Mouse (Mus musculus): Measurements from ENCODE around the gene Cuedc2.

Cuedc2 gene

DNA sequence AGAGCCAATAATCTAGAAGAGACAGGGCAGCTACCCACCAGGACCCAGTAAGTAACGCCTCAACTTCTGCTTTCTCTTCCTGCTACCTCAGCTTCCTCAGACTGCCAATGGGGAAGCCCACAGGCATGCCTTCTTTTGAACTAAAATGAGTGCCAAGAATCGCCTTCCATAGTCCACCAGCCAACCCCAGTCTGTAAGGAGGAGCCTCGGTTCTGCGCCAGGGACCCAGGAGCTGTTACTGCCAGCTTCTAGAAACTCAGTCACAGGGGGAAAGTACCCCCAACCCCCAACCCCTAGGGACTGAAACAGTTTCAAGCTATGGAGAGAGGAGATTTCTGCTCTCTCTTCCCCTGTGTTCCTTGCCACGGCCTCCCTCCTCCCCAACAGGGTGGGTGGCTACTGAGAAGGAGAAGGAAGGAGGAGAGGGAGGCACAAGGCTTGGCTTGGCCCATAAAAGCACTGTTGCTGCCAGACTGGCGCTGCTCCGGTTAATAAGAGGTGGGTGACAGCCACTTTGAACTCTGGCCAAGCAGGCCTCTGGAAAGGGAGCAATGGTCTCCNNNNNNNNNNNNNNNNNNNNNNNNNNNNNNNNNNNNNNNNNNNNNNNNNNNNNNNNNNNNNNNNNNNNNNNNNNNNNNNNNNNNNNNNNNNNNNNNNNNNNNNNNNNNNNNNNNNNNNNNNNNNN is 927 bp upstream of the Cuedc2 start:
- in situ Hi-C loops (cut with MboI; ENCODE audit: low sequenced_read_pairs) = no loop called here

- in situ Hi-C loops (cut with MboI; ENCODE audit: low sequenced_read_pairs) = no loop called here
Observed at GRCm38 (mm10) chr19:46338942-46339286, 412 bp upstream of the Cuedc2 start.

DNA sequence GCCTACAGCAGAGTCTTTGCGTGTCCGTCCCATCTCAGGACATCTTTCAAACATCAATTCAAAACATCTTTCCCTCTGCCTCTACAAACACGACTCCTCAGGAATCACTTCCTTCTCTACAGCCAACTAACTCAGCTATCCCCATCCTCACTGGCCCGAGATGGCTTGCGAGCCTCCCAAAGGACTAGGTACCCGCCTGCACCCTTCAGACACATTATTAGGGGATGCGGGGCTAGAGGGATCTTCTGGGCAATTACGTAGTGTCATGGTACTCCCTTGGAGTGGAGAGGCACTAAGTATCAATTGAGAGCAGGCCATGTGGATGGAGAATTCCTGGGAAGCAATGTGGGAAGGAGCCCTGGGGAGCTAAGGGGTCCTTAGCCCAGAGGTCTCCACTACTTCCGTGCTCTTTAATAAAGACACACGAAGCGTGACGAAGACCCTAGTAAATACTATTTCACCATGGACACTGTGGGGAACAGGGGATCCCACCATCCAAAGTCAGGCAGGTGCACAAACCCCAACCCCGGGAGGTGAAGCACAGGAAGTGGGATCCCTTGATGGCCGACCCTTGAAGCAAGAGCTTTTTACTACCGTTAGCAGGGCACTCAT is 677 bp downstream of the Cuedc2 start:
- in situ Hi-C loops (cut with MboI; ENCODE audit: low sequenced_read_pairs) = no loop called here

DNA sequence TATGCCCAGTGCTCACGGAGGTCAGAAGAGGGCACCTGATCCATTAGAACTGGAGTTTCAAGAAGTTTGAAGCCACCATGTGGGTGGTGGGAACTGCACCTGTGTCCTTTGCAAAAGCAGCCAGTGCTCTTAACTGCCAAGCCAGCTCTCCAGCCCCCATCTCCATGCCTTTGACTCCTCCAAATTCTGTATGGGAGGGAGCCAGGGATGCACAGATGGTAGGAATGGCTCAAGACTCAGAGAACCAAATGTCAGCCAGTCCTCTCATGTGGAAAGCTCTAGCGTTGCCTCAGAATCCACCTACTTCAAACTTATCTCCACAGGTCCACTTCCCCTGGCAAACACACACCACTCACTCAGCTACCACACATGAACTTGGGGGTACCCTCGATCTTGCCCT is 4.6 kb downstream of the Cuedc2 start:
- in situ Hi-C loops (cut with MboI; ENCODE audit: low sequenced_read_pairs) = no loop called here

DNA sequence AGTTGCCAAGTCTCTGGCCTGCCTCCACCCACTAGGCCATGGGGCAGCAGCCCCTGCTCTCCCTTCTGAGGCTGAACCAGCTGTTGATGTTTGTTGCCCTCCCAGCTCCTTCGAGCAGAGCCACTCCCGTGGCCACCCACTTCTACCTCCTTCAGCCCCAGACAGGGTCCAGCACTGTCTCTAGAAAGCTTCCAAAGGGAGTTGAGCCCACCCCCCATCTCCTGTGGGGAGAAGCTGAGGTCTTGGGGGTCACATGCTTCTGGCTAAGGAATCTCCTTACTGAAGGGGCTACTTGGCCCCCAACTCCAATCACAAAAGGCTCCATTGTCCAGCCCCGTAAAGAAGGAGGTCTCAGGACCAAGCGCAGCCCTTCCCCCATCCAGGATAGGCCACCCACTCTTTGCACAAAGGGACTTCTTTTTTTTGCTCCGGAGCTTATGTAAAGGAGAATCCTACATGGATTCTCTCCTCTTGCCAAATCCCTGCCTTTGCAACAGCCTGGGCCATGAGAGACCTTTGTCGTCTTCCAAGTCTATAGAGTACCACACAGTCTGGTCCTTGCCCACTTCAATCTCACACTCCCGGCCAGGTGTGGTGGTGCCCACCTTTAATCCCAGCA is 5.7 kb downstream of the Cuedc2 start:
- in situ Hi-C loops (cut with MboI; ENCODE audit: low sequenced_read_pairs) = no loop called here

GRCm38 (mm10) chr19:46331936-46332335 is 6.6 kb downstream of the Cuedc2 start:
- in situ Hi-C loops (cut with MboI; ENCODE audit: low sequenced_read_pairs) = no loop called here

DNA sequence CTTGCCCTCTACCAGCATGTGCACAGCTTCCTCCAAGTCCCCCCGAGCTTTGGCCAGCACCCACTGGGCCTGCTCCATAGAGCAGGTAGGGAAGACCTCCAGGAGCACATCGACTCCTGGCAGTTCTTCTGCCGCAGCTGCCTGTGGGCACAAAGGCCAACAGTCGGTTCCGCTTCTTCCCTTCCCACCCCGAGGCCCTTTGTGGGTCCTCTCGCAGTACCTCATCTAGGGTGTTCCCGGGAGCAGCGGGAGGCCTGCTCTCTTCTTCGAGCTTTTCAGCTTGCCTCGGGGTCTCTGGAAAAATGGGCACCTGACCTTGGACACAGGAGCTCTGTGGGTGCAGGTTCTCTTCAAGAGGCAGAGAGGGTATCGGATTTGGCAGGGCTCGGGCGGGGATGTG is 7.2 kb downstream of the Cuedc2 start:
- in situ Hi-C loops (cut with MboI; ENCODE audit: low sequenced_read_pairs) = no loop called here

GRCm38 (mm10) chr19:46330696-46331095 is 7.8 kb downstream of the Cuedc2 start:
- in situ Hi-C loops (cut with MboI; ENCODE audit: low sequenced_read_pairs) = no loop called here

GRCm38 (mm10) chr19:46329951-46330350 is 8.6 kb downstream of the Cuedc2 start:
- in situ Hi-C loops (cut with MboI; ENCODE audit: low sequenced_read_pairs) = no loop called here

DNA sequence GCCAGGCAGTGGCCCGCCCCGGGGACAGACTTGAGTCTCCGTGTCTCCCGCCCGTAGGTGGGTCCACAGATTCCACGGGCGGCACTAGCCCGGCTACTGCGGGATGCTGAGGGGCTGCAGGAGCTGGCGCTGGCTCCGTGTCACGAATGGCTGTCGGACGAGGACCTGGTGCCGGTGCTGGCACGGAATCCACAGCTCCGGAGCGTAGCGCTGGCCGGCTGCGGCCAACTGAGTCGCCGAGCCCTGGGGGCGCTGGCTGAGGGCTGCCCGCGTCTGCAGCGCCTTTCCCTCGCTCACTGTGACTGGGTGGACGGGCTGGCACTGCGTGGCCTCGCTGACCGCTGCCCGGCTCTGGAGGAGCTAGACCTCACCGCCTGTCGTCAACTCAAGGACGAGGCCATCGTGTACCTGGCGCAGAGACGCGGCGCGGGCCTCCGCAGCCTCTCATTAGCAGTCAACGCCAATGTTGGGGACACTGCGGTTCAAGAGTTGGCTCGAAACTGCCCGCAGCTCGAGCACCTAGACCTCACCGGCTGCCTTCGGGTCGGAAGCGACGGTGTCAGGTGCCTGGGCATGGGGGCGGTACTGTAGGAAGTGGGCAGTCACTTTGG is 9.4 kb downstream of the Cuedc2 start:
- in situ Hi-C loops (cut with MboI; ENCODE audit: low sequenced_read_pairs) = no loop called here

DNA sequence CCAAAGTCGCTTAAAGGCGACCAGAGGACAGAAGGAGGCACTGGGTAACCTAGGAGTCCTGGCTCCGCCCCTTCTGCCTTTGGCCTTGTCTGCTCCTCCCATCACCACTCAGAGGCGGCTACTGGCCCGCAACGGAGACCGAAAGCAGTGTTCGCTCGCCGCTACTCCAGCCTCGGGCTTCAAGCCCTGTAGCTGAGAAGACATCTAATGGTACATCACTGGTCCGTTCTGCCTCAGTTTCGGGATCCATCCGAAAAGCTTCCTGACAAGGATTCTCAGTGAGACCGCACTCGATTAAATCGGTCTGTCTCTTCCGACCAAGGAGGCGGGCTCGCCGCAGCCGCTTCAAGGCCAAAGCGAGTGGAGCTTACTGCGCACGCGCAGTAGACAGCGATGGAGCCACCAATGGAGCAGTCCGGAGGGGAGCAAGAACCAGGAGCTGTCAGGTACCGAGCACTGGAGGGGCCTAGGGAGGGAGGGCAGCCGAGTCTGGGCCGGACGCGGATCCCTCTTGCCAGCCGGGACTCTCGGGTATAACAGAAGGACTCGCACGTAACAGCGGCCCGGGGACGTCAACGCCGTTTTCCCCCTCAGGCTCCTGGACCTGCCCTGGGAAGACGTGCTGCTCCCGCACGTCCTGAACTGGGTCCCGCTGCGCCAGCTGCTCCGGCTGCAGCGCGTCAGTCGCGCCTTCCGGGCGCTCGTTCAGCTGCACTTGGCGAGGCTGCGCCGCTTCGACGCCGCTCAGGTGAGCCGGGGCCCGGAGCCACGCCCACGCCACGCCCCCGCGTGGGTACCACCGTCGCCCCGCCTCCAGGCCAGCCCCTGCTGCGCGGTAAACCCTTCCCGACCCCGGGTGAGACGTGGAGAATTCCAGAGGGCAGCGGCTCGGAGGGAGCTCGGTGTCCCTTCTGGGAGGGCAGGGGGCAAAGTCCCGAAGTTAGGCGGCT is 10.1 kb downstream of the Cuedc2 start, which contains the start of gene Fbxl15:
Gene Fbxl15 (plus strand): TSS at position 104 of the 950 bp plus-strand sequence.
- in situ Hi-C loops (cut with MboI; ENCODE audit: low sequenced_read_pairs) = no loop called here

- in situ Hi-C loops (cut with MboI; ENCODE audit: low sequenced_read_pairs) = no loop called here
Observed at GRCm38 (mm10) chr19:46327531-46328064, 10.9 kb downstream of the Cuedc2 start.

GRCm38 (mm10) chr19:46326756-46327305 is 11.7 kb downstream of the Cuedc2 start, which contains the start of gene Psd:
Gene Psd, minus strand, starts transcription at chr19:46327156.
- in situ Hi-C loops (cut with MboI; ENCODE audit: low sequenced_read_pairs) = no loop called here

DNA sequence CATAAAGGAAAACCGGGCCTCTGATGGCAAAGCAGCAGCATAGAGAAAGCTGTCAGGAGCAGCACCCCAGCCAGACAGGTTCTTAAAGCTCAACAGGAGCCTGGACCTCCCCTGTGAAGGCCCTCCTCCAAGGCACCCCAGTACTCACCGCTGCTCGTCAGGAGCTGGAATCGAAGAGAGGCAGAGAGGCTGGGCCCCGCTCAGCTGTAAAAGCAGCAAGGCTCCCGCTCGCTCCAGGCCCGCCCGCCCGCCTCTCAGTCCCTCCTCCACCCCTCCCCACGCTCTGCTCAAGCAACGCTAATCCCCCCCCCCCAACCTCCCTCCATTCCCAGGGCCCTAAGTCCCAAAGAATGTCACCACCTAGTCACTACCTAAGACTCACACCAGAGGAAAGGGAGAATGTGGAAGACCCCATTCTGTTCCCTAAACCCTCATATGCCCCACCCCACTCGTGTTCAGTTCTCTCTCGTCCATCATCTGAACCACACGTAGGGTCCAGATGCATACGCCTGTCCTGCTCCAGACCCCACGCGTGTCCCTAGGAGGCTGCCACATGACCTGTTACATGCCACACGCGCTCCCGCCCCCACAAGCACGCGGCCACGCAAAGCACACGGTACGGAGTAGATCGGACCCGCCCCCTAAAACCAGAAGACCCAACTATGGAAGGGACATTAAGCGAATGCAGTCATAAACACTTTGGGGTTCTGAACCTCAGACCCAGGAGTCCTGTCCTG is 12.3 kb downstream of the Cuedc2 start:
- in situ Hi-C loops (cut with MboI; ENCODE audit: low sequenced_read_pairs) = no loop called here

DNA sequence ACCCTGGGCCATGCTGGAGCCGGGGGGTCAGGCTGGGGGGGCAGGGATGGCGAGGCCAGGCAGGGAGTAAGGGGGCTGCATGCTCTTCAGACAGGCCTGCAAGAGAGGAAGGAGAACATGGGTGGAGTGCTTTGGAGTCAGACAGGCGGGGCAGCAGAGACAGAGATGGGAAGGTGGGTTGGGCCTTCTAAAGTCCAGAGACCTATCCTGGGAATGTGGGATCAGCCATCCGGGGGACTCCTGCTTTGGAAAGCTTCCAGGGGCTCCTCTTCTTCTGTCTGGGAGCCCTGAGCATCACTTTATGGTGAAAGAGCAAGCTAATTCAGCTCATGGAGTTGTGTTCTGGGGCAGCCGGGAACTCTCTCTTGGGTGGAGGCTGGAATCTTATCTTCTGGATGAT is 13.6 kb downstream of the Cuedc2 start:
- in situ Hi-C loops (cut with MboI; ENCODE audit: low sequenced_read_pairs) = no loop called here

- in situ Hi-C loops (cut with MboI; ENCODE audit: low sequenced_read_pairs) = no loop called here
Observed at GRCm38 (mm10) chr19:46324366-46324765, 14.1 kb downstream of the Cuedc2 start.

DNA sequence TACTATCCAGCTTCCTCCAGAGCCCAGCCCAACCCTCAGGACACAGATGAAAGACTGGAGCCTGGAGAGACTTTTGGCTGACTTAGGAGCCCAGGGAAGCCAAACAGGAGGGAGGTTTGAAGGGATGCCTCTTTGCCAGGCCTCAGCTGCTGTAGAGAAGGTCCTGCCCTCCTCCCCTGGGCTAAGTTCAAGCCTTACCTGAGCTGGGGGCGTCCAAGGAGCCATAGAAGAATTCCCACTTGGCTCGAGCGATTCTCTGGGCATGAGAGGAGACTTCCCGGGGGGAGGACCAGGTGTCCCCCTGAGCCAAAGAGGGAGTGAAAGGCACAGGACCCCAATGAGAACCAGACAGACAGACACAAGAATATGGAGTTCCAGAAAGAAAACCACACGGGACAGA is 14.8 kb downstream of the Cuedc2 start:
- in situ Hi-C loops (cut with MboI; ENCODE audit: low sequenced_read_pairs) = no loop called here

DNA sequence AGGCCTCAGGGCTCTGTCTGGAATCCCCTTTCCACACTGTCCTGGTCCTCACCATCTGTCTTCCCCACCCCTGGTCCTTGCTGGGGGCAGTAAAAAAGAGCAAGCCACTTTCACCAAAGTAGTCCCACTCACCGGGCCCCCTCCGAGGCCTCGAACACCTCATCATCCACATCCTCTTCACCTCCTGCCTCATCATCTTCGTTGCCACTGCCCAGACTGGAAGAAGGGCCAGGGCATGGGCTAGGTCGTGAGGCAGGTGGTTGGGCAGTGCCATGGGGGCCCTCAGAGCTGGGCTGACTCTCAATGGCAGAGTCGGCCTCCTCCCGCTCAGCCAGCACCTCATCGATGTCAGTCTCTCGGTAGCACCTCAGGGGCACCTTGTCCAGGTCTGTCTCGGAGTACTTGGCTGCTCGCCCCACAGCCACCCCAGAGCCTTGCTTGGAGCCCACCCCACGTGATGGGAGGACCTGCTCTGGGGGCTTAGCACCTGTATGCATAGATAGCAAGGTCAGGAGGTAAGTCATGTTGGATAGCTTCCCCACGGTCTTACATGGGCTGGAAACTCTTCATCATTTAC is 15.4 kb downstream of the Cuedc2 start:
- in situ Hi-C loops (cut with MboI; ENCODE audit: low sequenced_read_pairs) = no loop called here
